Mouse (Mus musculus) embryo, embryonic 11.5 days (tissue): ENCODE measurements around the gene Cox6b1.

ENCODE experiments used
- DNase-seq: peaks from one replicate; pipeline ENCODE4 v3.0.0-alpha.2; 2012; ENCODE audit warnings: low read depth, low spot score

Cox6b1 gene

DNA sequence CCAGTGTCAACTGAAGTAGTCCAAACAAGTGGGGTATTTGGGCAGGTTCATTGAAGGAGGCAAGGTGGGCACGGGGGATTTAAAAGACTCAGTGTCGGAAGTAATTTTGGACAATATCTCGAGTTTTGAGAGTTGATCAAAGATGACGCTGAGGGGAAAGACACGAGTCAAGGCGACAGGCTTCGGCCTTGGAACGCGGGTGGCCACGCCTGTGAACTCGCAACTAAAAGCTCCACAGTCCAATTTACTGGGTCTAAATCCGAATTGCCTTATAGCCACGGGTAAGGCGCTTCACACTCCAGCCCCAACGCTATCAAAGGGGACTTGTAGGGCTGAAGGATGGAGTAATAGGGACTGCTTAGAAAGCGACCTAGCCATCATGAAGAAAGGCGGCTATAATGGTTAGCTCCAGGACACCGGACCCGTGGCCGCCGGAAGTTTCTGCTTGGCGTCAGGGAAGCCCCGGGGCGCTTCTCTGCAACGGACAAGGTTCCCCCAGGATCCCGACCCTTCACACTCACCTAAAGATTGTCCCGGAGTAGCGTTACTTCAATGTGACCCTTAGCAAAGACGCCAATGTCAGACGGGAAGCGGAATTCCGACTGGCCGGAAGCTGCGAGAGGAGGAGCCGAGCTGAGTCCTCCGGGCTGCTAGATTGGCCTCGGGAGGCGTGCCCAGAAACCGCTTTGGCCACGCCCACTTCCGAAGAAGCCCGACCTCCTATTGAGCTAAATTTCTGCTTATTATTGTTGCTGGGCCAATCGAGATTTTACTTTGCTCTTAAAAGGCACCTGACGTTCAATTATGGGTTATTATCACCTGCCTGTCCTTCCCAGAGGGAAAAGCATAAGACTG, at the start of gene Cox6b1:
Gene Cox6b1 (minus strand): TSS at position 622 of the 855 bp plus-strand sequence.
- peak; percentile 85 for DNase-seq

DNA sequence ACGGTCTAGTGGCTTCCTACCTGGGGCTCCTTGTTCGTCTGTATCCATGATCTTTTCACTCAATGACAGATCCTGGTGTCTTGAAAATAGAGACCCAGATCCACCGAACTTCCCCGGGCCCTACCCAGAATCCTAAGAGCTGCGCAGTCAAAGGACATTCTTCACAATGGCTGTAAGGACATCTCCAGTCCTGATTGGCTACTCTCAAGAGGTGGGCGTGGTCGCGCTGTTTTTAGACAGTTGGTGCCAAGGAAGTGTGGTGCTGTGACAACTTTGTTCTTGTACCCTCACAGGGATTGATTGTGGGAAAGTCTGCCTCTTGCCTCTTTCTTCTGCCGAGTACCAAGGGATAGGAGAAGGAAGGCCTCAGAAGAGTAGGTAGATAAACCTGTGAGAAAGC, 45.5 kb upstream of the Cox6b1 start, which contains the start of gene Pmis2:
Gene Pmis2 (minus strand): TSS at position 126 of the 400 bp plus-strand sequence.
- DNase-seq = no peak

DNA sequence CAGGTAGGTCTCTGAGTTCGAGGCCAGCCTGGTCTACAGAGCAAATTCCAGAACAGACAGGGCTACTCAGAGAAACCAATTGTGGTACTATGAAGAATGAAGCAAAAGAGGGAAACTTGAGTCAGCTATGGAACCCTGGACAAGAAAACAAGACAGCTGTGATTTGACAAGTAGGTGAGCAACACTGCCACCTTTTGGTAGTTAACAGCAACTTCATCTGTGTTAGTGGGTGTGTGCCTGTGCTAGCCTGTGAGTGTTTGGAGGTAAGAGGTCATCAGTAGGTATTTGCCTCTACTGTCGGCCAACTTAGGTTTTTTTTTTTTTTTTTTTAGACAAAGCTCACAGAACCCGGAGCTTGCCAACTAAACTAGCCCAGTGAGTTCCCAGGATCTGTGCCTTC, 43.3 kb upstream of the Cox6b1 start:
- peak; percentile 19 for DNase-seq

DNA sequence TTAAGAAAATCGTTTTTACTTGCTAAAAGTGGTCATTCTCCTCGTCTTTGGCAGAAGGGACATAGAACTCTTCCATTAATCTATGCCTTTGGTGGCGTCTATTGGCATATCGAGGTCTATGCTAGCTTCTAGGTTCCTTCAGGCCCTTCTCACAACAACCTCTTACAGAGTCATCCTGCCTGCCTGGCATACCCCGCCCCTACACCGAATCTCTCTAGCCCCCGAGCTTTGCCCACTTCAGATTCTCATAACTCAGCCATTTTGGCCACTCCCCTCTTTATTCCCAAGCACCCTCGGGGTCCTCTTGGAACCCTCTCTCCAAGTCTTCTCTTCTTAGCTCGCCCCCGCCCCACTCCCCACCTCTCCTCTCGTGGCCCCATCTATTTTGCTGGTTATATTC, 39.4 kb upstream of the Cox6b1 start:
- no peak for DNase-seq

DNA sequence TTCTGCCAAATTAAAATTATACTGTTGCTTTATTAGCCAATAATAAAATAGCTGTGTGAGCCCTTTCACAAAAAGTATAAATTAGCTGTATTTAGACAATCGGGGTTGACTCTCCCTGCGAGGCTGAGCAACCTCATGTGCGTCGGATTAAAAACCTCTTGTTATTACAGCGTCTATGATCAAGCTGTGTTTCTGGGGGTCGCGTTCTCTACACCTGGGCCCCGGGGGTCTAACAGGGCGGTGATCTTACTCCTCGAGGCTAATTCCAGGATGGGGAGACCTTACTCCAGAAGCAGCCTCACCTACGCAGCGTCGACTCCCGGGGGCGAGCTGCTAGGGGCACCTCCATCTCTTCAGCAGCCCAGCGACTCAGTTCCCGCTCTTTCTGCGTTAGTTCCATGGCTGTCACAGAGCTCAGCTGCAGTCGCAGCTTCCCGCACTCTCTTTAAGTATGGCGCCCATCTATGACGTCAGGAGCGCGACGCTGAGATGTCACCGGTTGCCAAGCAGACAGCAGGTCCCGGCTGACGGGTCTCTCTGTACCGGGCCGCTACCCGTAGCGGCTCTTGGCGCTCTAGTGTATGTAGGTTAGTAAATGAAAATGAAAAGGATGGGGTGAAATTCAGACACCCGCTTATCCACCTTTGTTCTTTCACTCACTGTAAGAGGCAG, 38.7 kb upstream of the Cox6b1 start, which contains the start of gene Haus5:
Gene Haus5 (minus strand): TSS at position 466 of the 672 bp plus-strand sequence.
- peak; percentile 89 for DNase-seq

DNA sequence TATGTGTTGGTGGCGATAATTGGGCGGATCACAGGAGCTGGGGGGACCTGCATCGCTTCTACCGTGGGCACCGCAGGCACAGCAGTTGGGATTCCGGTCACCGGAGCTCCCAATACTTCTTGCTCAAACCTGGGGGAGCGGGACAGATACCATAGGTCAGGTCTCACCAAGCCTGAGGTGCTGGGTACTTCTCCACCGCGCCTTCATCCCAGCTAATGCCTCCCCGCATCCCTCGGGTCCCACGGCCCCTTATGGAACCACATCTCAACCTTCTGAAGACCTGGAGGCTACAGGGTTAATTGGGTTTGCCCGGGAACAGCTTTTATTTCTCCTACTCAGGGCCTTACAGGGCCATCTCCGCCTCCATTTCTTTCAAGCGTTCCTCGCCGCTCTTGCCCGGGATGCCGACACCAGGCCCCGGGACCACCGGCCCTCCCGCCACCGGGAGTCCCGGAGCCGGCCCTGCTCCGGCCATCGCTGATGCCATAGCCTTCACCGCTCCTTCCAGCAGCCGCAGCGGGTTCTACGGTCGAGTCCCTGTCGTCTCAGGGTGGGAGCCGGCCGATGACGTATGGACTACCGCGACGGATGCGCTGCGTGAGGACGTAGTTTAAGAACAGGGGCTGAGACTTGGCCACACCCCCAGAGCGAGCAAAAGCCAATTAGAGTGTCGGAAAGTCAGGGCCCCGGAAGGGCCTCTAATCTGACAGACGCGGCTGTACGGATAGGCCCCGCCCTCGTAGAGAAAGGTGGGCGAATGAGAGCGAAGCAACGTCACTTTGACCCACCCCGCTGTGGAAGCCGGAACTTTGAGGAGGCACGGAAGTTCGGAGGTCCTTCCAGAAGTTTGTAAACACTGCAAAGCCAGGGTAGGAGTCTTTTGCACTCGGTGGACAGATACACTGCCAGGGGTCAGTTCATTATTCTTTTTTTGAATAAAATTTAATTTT, 23.9 kb upstream of the Cox6b1 start, which contains the start of gene Rbm42:
Gene Rbm42 (minus strand): TSS at position 727 of the 950 bp plus-strand sequence.
- DNase-seq = peak; percentile 96

DNA sequence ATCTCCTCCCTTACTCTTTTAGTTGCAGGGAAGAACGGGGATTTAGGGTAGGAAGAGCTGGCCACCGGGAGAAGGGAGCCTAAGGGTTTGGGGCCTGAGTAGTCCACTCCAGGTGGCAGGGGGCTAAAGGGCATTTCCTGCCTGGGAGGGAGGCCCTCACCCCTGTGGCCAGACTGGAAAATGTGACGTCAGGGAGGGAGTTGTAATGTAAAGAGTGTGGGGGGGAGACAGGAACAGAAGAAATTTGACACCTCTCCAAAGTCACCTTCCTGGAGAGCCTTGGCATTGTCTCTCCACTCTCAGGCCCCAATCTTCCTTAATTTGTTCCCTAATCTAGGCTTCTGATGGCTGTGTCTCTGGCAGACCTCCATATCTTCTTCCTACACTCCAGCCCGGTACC, 13.1 kb upstream of the Cox6b1 start:
- no peak for DNase-seq

DNA sequence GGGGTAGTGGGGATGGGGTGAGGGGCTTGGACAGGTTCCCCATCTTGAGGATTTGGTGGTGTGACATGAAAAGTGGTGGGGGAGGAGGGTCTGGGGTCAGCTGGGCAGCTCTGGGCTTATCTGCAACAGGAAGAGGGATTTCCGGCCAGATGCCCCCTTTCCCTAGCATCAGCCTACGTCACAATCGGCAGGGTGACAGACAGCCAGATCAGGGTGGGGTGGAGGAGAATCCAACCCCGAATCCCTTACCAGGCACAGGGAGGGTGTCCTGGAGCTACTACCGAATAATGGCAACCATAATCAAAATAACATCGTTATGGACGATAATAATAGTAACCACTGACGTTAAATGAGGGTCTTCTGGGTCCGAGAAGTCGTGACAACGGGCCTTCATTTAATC, 10.4 kb upstream of the Cox6b1 start:
- no peak for DNase-seq

DNA sequence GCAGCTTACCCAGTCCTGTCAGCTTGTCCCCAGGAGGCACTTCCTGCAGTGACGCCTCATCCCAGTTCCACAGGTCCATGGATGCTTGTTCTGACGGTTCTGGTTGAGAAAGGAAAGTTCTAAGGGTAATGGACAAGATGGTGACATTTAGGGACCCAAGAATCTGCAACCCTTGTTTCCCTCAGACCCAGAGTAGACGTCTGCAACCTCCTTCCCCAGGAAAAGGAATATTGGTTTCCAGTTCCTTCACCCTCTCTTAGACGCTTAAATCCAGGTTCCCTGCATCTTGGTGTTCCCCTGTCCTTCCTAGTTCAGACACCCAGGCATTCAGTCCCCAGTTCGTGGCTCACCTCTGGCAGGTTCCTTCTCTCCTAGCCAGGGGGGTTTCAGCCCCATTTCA, 9.8 kb upstream of the Cox6b1 start, which contains the start of gene Etv2:
Gene Etv2 (minus strand): TSS at position 101 of the 400 bp plus-strand sequence.
- DNase-seq = no peak

DNA sequence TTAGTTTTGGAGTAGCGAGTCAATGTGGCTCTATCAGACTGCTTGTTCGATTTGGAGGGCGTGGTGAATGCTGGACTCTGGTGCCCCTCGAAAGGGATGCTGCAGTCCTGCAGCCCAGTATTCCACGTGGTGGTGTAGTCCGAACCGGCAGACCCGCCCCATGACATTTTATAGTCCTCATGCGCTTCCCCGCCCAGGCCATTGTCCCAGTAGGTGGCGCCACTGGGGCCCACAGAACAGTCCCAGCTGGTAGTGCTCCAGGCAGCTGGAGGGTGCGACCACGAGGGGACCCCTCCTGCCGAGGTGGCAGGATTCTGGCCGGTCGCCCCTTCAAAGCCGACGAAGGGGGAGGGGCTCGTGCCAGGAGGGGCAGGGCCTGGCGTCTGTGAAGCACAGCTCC, 8.7 kb upstream of the Cox6b1 start:
- DNase-seq = peak; percentile 49

DNA sequence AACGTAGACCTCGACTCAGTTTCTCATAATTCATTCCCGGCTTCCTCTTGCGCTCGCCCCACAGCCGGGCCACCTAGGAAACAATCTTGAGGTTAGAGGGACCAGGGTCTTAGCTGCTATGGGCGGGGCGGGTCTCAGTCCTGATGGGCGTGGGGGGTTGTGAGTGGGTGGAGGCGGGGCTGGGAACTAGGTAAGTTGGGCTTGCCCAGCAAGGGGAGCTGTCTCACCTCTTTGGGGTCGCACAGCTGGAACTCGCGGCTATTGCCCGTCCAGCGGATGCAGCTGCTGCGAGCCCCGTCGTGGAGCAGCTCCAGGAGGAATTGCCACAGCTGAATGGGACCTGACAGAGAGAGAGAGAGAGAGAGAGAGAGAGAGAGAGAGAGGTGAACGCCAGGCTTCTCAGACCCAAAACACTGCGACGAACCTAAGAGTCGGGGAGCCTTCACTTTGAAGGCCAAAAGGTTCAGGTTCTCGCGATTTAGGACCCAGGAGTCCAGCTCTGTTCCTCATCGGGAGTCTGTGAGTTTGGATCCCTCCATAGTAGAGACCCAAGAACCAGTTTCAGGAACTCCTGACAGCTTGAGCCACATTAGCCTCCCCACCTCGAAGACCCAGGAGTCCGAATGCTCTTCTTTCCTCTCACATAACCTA, 7.9 kb upstream of the Cox6b1 start:
- DNase-seq = no peak

DNA sequence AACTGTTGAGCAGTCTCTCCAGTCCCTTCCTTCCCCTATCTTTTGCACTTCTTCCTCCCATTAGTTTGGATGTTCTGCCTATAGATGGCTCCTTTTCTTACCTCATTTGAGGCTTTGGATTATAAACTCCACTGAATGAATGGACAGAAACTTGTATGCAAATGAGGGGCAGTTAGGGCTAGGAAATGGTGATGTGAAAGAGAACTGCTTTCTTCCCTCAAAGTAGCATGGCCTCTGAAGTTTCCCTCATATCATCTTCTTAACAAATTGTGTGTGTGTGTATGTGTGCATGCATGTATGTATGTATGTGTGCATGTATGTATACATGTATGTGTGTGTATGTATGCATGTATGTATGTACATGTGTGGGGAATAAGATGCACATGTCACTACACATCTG, 3.1 kb upstream of the Cox6b1 start:
- no peak for DNase-seq

DNA sequence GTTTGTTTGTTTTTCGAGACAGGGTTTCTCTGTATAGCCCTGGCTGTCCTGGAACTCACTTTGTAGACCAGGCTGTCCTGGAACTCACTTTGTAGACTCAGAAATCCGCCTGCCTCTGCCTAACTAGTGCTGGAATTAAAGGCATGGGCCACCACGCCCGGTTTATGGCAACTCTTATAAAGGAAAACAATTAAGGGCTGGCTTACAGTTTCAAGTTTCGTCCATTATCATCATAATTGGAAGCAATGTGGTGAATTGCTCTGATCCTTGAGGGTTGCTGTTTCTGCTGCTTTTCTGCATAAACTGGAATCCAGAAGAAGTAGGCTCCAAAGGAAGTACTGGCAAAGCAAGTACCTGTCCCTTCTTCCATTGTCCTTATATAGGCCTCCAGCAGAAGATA, 696 bp upstream of the Cox6b1 start:
- no peak for DNase-seq

DNA sequence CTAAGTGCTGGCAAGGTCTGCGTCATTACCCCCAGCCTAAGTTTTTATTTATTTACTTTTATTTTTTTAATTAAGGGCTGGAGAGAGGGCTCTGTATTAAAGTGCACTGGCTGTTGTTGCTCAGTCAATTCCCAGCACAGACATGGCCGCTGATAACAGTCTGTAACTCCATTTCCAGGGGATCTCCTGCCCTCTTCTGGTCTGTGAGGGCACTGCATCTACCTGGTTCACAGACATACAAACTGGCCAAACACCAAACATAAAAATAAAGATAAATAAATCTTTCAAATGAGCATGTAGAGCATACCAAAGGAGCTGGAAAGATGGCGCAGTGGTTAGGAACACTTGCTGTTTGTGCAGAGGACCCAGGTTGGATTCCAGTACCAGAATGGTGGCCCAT, 6.7 kb downstream of the Cox6b1 start:
- no peak for DNase-seq

DNA sequence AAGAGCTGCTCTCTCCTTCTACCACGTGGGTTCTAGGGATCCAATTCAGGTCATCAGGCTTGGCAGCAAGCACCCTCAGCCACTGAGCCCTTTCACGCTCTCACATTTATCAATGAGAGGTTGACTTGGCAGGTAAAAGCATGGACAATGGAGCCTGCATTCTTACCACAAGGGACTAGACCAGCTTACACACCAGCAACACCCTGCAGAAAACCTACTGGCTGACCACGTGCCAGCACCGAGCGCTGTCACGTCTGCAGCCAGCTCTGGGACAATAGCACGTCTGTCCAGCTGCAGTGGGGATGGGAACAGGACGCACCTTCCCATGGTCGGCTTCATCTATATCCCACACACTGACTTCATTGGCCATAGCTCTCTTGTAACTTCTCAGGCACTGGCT, 7.3 kb downstream of the Cox6b1 start:
- no peak for DNase-seq

DNA sequence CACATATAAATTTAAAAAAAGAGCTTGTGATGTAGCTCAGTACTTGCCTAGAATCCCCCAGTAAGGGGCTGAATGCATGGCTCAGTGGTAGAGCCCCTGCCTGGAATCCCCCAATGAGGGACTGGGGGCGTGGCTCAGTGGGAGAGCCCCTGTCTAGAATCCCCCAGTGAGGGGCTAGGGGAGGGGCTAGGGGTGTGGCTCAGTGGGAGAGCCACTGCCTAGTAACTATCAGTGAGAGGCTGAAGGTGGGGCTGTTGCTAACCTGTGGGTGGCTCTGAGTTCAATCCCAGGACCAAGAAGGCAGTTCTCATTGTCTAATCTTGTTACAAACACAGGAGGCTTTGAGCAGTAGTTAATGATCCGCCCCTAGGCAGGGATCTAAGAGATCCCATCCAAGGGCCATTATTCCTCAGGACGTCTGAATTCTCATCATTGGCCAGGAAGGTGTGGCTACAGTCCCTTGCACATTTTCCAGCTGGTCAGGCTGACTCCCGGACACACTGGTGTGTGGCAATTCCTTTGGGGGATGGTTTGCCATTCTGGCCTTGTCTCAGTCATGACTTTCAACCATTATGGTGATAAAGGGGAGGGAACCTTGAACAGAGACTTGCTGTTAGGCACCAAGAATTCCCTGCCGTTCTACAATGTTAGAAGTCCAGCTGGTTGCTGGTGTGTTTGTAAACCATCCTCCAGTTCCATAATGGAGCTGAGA, 10.7 kb downstream of the Cox6b1 start:
- no peak for DNase-seq

DNA sequence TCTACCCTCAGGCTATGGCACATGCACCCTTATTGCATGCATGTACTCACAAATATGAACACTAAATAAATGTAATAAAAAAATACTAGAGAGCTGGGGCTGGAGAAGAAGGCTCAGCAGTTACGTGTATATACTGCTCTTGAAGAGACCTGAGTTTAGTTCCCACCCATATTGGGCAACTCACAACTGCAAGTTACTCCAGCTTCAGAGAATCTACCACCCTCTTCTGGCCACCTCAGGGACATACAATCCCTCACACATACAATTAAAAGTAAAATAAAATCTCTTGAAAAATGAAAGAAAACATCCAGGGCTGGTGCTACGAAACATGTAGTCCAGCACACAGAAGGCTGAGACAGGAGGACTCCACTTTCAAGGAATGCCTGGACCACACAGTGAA, 11.5 kb downstream of the Cox6b1 start:
- no peak for DNase-seq

DNA sequence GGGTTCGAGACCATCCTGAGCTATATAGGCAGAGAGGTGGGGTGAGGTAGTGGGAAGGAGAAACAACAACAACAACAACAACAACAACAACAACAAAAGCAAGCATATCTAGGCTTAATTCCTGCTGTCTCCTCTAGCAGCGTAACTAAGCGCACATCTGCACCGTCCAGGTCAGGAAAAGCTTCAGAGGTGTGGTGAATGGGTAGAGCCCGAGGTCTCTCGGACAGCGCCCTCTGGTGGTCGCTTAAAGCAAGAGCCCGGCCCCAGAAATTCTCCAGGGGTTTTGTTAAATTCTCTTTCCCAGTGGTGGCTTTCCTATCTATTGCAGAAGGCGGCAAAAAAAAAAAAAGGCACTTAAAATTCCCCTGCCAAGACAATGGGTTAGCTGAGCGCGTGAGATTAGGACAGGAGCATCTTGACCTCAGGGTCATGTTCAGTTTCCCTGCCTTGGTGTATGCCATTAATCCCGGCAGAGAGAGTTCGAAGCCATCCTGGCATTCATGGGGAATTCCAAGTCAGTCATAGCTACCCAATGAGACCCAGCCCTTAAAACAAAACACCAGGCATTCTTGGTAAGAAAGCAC, 12.3 kb downstream of the Cox6b1 start:
- peak; percentile 47 for DNase-seq

DNA sequence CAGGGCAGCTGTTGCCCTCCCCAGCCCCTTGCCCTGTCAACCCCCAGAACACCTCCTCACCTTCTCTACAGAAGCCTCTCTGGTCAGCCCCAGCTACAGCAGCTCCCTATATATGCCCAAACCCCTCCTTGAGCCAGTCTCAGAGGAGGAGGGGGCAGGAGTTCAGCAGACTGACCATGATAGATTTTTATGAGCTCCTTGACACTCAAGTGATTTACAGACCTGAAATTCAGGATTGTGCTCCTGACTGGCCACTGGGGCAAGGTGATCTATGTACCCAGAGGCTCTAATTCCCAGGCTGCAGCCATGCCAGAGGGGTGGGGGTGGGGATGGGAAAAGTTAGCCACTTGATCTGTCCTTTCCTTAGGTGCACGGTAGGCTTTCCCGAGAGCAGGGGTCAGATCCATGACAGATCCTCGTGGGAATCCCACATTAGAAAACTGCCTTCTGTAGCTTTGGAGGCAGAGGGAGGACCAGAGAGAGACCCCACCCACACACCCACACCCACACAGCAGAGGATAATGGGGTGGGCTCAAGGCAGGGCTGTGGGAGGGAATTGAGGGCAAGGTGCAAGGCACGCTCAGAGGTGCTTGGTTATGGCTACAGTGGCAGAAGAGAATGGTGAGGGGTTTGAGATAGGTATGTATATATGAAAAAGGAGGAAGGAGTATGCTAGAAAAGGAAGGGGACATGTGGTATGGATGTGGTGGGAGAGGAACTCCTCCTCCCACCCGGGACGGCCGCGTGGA, 13.1 kb downstream of the Cox6b1 start, which contains the start of gene Upk1a:
Gene Upk1a (minus strand): TSS at position 194 of the 749 bp plus-strand sequence.
- DNase-seq = no peak
